Mouse (Mus musculus) MEL (cell line): ENCODE results near the gene Tnik. TPM values are rescaled to one million over a fixed set of nuclear protein-coding genes. Genes with fewer than 3 reads are reported as not detected.

ENCODE experiments used
- DNase-seq: peaks from one replicate; pipeline ENCODE4 v3.0.0; 2011; ENCODE audit warnings: low read depth, low spot score
- H3K27ac ChIP-seq: 2 replicates; pipeline ENCODE4 v1.5.1; 2012; ENCODE audit warnings: low read depth, mild to moderate bottlenecking, control low read depth, low read length, moderate library complexity; ENCODE audit not compliant: control insufficient read depth
- H3K27me3 ChIP-seq, 2 experiments: fragments of 150-350 bp in 1 of 2; sonication (generic) in 1 of 2; 2 replicates each; pipeline ENCODE4 v1.6.1; 2012; ENCODE audit warnings: low read length in 2 of 2, mild to moderate bottlenecking in 2 of 2, improper control_type of control experiment in 1 of 2, moderate library complexity in 1 of 2; ENCODE audit not compliant: insufficient read depth in 2 of 2, control insufficient read depth in 1 of 2
- H3K36me3 ChIP-seq, 2 experiments: 2 replicates each; pipeline ENCODE4 v1.6.1; 2012 to 2014; ENCODE audit warnings: low read length in 2 of 2, improper control_type of control experiment in 1 of 2, inconsistent platforms in 1 of 2, mild to moderate bottlenecking in 1 of 2; ENCODE audit not compliant: insufficient read depth in 2 of 2, control insufficient read depth in 1 of 2
- H3K4me1 ChIP-seq, 2 experiments: fragments of 150-350 bp in 1 of 2; sonication (generic) in 1 of 2; 2 replicates each; pipeline ENCODE4 v1.6.1; 2012; ENCODE audit warnings: low read length in 2 of 2, improper control_type of control experiment in 1 of 2, mild to moderate bottlenecking in 1 of 2; ENCODE audit not compliant: insufficient read depth in 2 of 2, control insufficient read depth in 1 of 2
- H3K4me3 ChIP-seq, 2 experiments: fragments of 150-350 bp in 1 of 2; sonication (generic) in 1 of 2; 2 replicates each; pipeline ENCODE4 v1.5.1; 2012; ENCODE audit warnings: low read depth in 2 of 2, low read length in 2 of 2, mild to moderate bottlenecking in 2 of 2, moderate library complexity in 2 of 2, control low read depth in 1 of 2, improper control_type of control experiment in 1 of 2; ENCODE audit not compliant: control insufficient read depth in 1 of 2, insufficient read depth in 1 of 2
- H3K79me2 ChIP-seq: 2 replicates; pipeline ENCODE4 v1.6.1; 2012; ENCODE audit warnings: mild to moderate bottlenecking, low read length, moderate library complexity; ENCODE audit not compliant: control insufficient read depth, poor library complexity, insufficient read depth
- H3K9ac ChIP-seq: 2 replicates; pipeline ENCODE4 v1.6.1; 2012; ENCODE audit warnings: low read depth, mild to moderate bottlenecking, control low read depth, low read length, moderate library complexity; ENCODE audit not compliant: control insufficient read depth, poor library complexity, severe bottlenecking
- H3K9me3 ChIP-seq: fragments of 150-350 bp; sonication (generic); replicated peaks from 2 replicates; pipeline ENCODE4 v1.6.1; 2012; ENCODE audit warnings: mild to moderate bottlenecking, low read length, improper control_type of control experiment, moderate library complexity; ENCODE audit not compliant: insufficient read depth
- CHD1 ChIP-seq: IDR thresholded peaks from 2 replicates; pipeline ENCODE4 v1.6.1; 2012; ENCODE audit warnings: low read depth, mild to moderate bottlenecking, inconsistent platforms, low read length, improper control_type of control experiment
- CTCF ChIP-seq, 3 experiments: IDR thresholded peaks in 2 of 3; conservative IDR thresholded peaks in 1 of 3; 2 replicates each; pipeline ENCODE4 v1.5.1; 2011 to 2012; ENCODE audit warnings: low read length in 3 of 3, low read depth in 2 of 3, mild to moderate bottlenecking in 2 of 3, improper control_type of control experiment in 1 of 3, inconsistent platforms in 1 of 3, mixed read lengths in 1 of 3, moderate library complexity in 1 of 3; ENCODE audit not compliant: control insufficient read depth in 1 of 3, insufficient read depth in 1 of 3, poor library complexity in 1 of 3, severe bottlenecking in 1 of 3
- E2F4 ChIP-seq: IDR thresholded peaks from 2 replicates; pipeline ENCODE4 v1.6.1; 2011; ENCODE audit warnings: low read depth, low read length, improper control_type of control experiment, borderline replicate concordance
- KAT2A ChIP-seq: conservative IDR thresholded peaks from 2 replicates; pipeline ENCODE4 v1.6.1; 2012; ENCODE audit warnings: low read depth, low read length, improper control_type of control experiment, inconsistent platforms
- MAX ChIP-seq: IDR thresholded peaks from 2 replicates; pipeline ENCODE4 v1.6.1; 2011; ENCODE audit warnings: low read length, improper control_type of control experiment
- NELFE ChIP-seq: IDR thresholded peaks from 2 replicates; pipeline ENCODE4 v1.6.1; 2011; ENCODE audit warnings: low read depth, low read length, improper control_type of control experiment
- POLR2AphosphoS5 ChIP-seq: IDR thresholded peaks from 2 replicates; pipeline ENCODE4 v1.6.1; 2012; ENCODE audit warnings: low read depth, borderline replicate concordance, mild to moderate bottlenecking, inconsistent platforms, low read length, moderate library complexity, mixed read lengths
- RAD21 ChIP-seq: IDR thresholded peaks from 2 replicates; pipeline ENCODE4 v1.6.1; 2011; ENCODE audit warnings: mild to moderate bottlenecking, low read depth, low read length, improper control_type of control experiment
- SIN3A ChIP-seq: IDR thresholded peaks from 2 replicates; pipeline ENCODE4 v1.6.1; 2012; ENCODE audit warnings: low read length, improper control_type of control experiment, inconsistent platforms
- TCF12 ChIP-seq: IDR thresholded peaks from 2 replicates; pipeline ENCODE4 v1.6.1; 2014; ENCODE audit warnings: low read depth, mild to moderate bottlenecking, inconsistent platforms, low read length, improper control_type of control experiment, moderate library complexity
- USF1 ChIP-seq: IDR thresholded peaks from 2 replicates; pipeline ENCODE4 v1.6.1; 2014; ENCODE audit warnings: low read depth, mild to moderate bottlenecking, inconsistent platforms, low read length, improper control_type of control experiment, moderate library complexity
- ZMIZ1 ChIP-seq: IDR thresholded peaks from 2 replicates; pipeline ENCODE4 v1.6.1; 2012; ENCODE audit warnings: low read depth, mild to moderate bottlenecking, inconsistent platforms, low read length, improper control_type of control experiment, moderate library complexity
- ZNF384 ChIP-seq: IDR thresholded peaks from 2 replicates; pipeline ENCODE4 v1.6.1; 2012; ENCODE audit warnings: low read depth, mild to moderate bottlenecking, inconsistent platforms, low read length, improper control_type of control experiment
- polyA plus RNA-seq, 2 experiments: library from polyadenylated mRNA; stranded (reverse) in 1 of 2; unstranded in 1 of 2; fragments of >175 nt in 1 of 2; fragments of >200 nt in 1 of 2; gene quantifications; 2 replicates each; pipeline versions ENCODE4 v1.2.1 to v1.2.4; 2012; ENCODE audit warnings: low replicate concordance in 2 of 2, low read depth in 1 of 2; ENCODE audit not compliant: insufficient read length in 2 of 2, insufficient read depth in 1 of 2, missing spikeins in 1 of 2
- total RNA-seq: library from RNA; depleted of rRNA; stranded (reverse); fragments of 300-350 nt; gene quantifications from 2 replicates; pipeline ENCODE4 v1.2.3, GENCODE M21; 2012

The Tnik gene
- total and polyA plus RNA-seq, 3 experiments: 9.9 to 78.4 (median 13.6) TPM

GRCm38 (mm10) chr3:28405391-28405790 lies 142.4 kb downstream of the Tnik start:
- H3K4me3 ChIP-seq: no peak overlapping the region
- H3K27me3 ChIP-seq: no peaks in the 10 kb centered on the region
- TF ChIP-seq TCF12: no peak
- H3K36me3 ChIP-seq: peaks cover 0 to 10% of the 10 kb centered on the region in 2 experiments; a peak in 2 of 4 replicates
- H3K27ac ChIP-seq: no peak overlapping the region
- no peak overlapping the region for H3K9ac ChIP-seq
- no peaks in the 10 kb centered on the region for H3K79me2 ChIP-seq
- peaks cover 0 to 11% of the 10 kb centered on the region in 2 experiments; a peak in 3 of 4 replicates for H3K4me1 ChIP-seq
- DNase-seq: no peak
- H3K9me3 ChIP-seq: no peaks in the 10 kb centered on the region

- H3K9me3 ChIP-seq: no peaks in the 10 kb centered on the region
- no peaks in the 10 kb centered on the region for H3K79me2 ChIP-seq
- peak overlapping the region; percentile 35 for H3K9ac ChIP-seq
- H3K27ac ChIP-seq: no peak overlapping the region
- H3K27me3 ChIP-seq: no peaks in the 10 kb centered on the region
- DNase-seq: peak; percentile 85
- H3K4me3 ChIP-seq: no peak overlapping the region
- peaks cover 0 to 6% of the 10 kb centered on the region in 2 experiments; a peak in 3 of 4 replicates for H3K4me1 ChIP-seq
- H3K36me3 ChIP-seq: peaks cover 0 to 10% of the 10 kb centered on the region in 2 experiments; a peak in 2 of 4 replicates
- no peak for TF ChIP-seq USF1
- 0 out of 6 replicates have a peak, but pooled peaks of 1 of the 3 experiments have one; percentile 5 for TF ChIP-seq CTCF (IDR thresholded peaks at IDR 0.05 in 2 of 3, conservative IDR thresholded peaks at IDR 0.05 in 1 of 3; ENCODE audit: control insufficient read depth in 1 of 3, insufficient read depth in 1 of 3, low read depth in 2 of 3, low read length in 3 of 3, poor library complexity in 1 of 3, severe bottlenecking in 1 of 3)
These were observed 145.9 kb downstream of the Tnik start for GRCm38 (mm10) chr3:28408859-28409459.

GRCm38 (mm10) chr3:28410269-28410668 lies 147.3 kb downstream of the Tnik start:
- TF ChIP-seq NELFE (no peak), MAX (no peak), E2F4 (no peak), ZNF384 (no peak), SIN3A (no peak), POLR2AphosphoS5 (no peak), CTCF (IDR thresholded peaks at IDR 0.05 in 2 of 3, conservative IDR thresholded peaks at IDR 0.05 in 1 of 3; ENCODE audit: control insufficient read depth in 1 of 3, insufficient read depth in 1 of 3, low read depth in 2 of 3, low read length in 3 of 3, poor library complexity in 1 of 3, severe bottlenecking in 1 of 3) (peak in 2 of 3 experiments; percentile 2 to 13; a peak in 2 of 6 replicates), RAD21 (peak; percentile 5), KAT2A (no peak), CHD1 (no peak), ZMIZ1 (no peak)
- no peaks in the 10 kb centered on the region for H3K9me3 ChIP-seq
- DNase-seq: peak; percentile 26
- H3K27ac ChIP-seq: no peak overlapping the region
- H3K4me1 ChIP-seq: peaks cover 0 to 2% of the 10 kb centered on the region in 2 experiments; a peak in 2 of 4 replicates
- peaks cover 0 to 10% of the 10 kb centered on the region in 2 experiments; a peak in 2 of 4 replicates for H3K36me3 ChIP-seq
- no peak overlapping the region for H3K4me3 ChIP-seq
- H3K9ac ChIP-seq: no peak overlapping the region
- H3K27me3 ChIP-seq: no peaks in the 10 kb centered on the region
- no peaks in the 10 kb centered on the region for H3K79me2 ChIP-seq
